In the genomic region with DNA sequence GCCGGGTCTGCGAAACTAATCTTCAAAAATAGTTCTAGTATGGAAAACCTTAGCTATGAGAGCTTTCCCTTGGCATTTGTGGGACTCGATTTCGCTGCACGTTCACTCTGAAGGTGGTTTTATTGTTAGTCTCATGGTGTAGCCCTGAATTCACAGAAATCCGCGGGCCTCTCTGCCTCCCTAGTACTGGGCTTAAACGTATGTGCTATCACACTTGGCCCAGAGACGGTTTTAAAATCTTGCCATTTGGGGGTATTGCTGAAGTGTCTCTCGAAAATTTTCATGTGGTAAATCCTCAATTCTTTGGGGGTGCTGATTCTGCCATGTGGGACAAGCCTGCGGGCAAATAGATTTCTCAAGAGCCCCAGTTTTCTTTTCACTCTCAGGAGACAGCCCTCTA, we compare ENCODE assay signal across 9 mouse cellular contexts. TPM values are rescaled to one million over a fixed set of nuclear protein-coding genes. Genes with fewer than 3 reads are reported as not detected.
DNase-seq lines count a peak whose midpoint lies in the region; ATAC-seq and TF ChIP-seq lines count a peak whose summit lies in the region.
"Had no signal": no experiment of that assay in that cellular context is flagged by ENCODE, and none has a peak within 500 bp of the region (broad histone marks: within the 10 kb centered on the region; RNA-seq: fewer than 3 reads in every experiment).

No protein-coding gene starts in this region.

- no peak for TF ChIP-seq POLR2A in heart, adult 2 months (IDR thresholded peaks at IDR 0.05; ENCODE audit: insufficient read depth, low read depth, low read length)
- TF ChIP-seq POLR2A in CH12.LX (IDR thresholded peaks at IDR 0.05; ENCODE audit: low read depth, low read length): no peak
- TF ChIP-seq POLR2A in limb, embryonic 14.5 days (IDR thresholded peaks at IDR 0.05; ENCODE audit: borderline replicate concordance, extremely low read depth, insufficient read depth, insufficient read length): no peak

- H3K27ac ChIP-seq in heart, adult 2 months: peak overlapping the region; percentile 63
- H3K27ac ChIP-seq in CH12.LX (ENCODE audit: insufficient read depth, low read depth): no peak overlapping the region
- H3K27ac ChIP-seq in limb, embryonic 14.5 days (replicated peaks; ENCODE audit: low read depth, low read length): peak overlapping the region; percentile 82

- TF ChIP-seq RAD21 in CH12.LX (IDR thresholded peaks at IDR 0.05; ENCODE audit: low read depth, low read length): no peak

- no peak for TF ChIP-seq EP300 in heart, adult 2 months (IDR thresholded peaks at IDR 0.05; ENCODE audit: insufficient read depth, low read depth, low read length)
- no peak for TF ChIP-seq EP300 in CH12.LX (IDR thresholded peaks at IDR 0.05; ENCODE audit: low read length)

- TF ChIP-seq CTCF in heart, adult 2 months (IDR thresholded peaks at IDR 0.05): no peak
- no peak for TF ChIP-seq CTCF in CH12.LX (conservative IDR thresholded peaks at IDR 0.05 in 1 of 2, IDR thresholded peaks at IDR 0.05 in 1 of 2; ENCODE audit: low read depth in 2 of 2, low read length in 2 of 2)

- dilution Hi-C loops in CH12.LX (cut with MboI; ENCODE audit: extremely low pct_ligation_motif_present, extremely low pct_unique_long_range_greater_than_20kb, low sequenced_read_pairs): no loop called here

- H3K27me3 ChIP-seq in heart, adult 2 months (ENCODE audit: control insufficient read depth, insufficient read depth, low read length): no peaks in the 10 kb centered on the region
- H3K27me3 ChIP-seq in CH12.LX (replicated peaks): no peaks in the 10 kb centered on the region
- H3K27me3 ChIP-seq in limb, embryonic 14.5 days (ENCODE audit: control insufficient read depth, insufficient read depth, low read length): no peaks in the 10 kb centered on the region
- no peaks in the 10 kb centered on the region for H3K27me3 ChIP-seq in splenic B cell, adult 2 months (ENCODE audit: control insufficient read depth, insufficient read depth, low read length, poor library complexity, severe bottlenecking)

- intact Hi-C loops in heart, adult 2 months (cut with DNase I): no loop called here
- intact Hi-C loops in heart, postnatal 14 days (cut with DNase I): no loop called here

- H3K9ac ChIP-seq in heart, adult 2 months (ENCODE audit: low read depth, low read length): peak overlapping the region; percentile 92
- peak overlapping the region; percentile 88 for H3K9ac ChIP-seq in CH12.LX (ENCODE audit: insufficient read depth, low read depth)
- H3K9ac ChIP-seq in limb, embryonic 14.5 days (ENCODE audit: low read depth, low read length, severe bottlenecking): peak overlapping the region; percentile 72

- peaks cover 4% of the 10 kb centered on the region for H3K36me3 ChIP-seq in heart, adult 2 months (ENCODE audit: control insufficient read depth, insufficient read depth, low read length)
- H3K36me3 ChIP-seq in CH12.LX (replicated peaks in 1 of 2; ENCODE audit: control insufficient read depth in 1 of 2, insufficient read depth in 1 of 2, low read length in 1 of 2): peaks cover 0 to 2% of the 10 kb centered on the region in 2 experiments
- H3K36me3 ChIP-seq in limb, embryonic 14.5 days (ENCODE audit: control insufficient read depth, insufficient read depth, low read length): no peaks in the 10 kb centered on the region
- no peaks in the 10 kb centered on the region for H3K36me3 ChIP-seq in splenic B cell, adult 2 months (ENCODE audit: control insufficient read depth, insufficient read depth, low read length, poor library complexity, severe bottlenecking)

- H3K9me3 ChIP-seq in CH12.LX (replicated peaks; ENCODE audit: low read length): no peaks in the 10 kb centered on the region
- H3K9me3 ChIP-seq in limb, embryonic 14.5 days (ENCODE audit: control insufficient read depth, low read length): no peaks in the 10 kb centered on the region

- 0 out of 2 replicates have a peak, but pooled peaks have one; percentile 33 for ATAC-seq in erythroid progenitor cell, adult 5-6 weeks (replicated peaks; ENCODE audit: low FRiP score, poor library complexity, severe bottlenecking)
- ATAC-seq in limb, embryonic 14.5 days (ENCODE audit: low FRiP score, low read depth): no peak; the same call in 1 of the 2 replicates

- peaks cover 4% of the 10 kb centered on the region for H3K4me1 ChIP-seq in heart, adult 2 months (ENCODE audit: control insufficient read depth, insufficient read depth, low read length)
- H3K4me1 ChIP-seq in CH12.LX (ENCODE audit: control insufficient read depth in 1 of 2, insufficient read depth in 2 of 2): peaks cover 2 to 25% of the 10 kb centered on the region in 2 experiments; a peak in 3 of 4 replicates
- peaks cover 14% of the 10 kb centered on the region for H3K4me1 ChIP-seq in limb, embryonic 14.5 days (ENCODE audit: control insufficient read depth, insufficient read depth, low read length)

- peak overlapping the region; percentile 89 for H3K4me2 ChIP-seq in CH12.LX (ENCODE audit: insufficient read depth, low read depth, poor library complexity, severe bottlenecking)
- H3K4me2 ChIP-seq in limb, embryonic 14.5 days (replicated peaks; ENCODE audit: low read depth, low read length, severe bottlenecking): peak overlapping the region; percentile 74

- H3K79me2 ChIP-seq in heart, adult 2 months (replicated peaks; ENCODE audit: control insufficient read depth, insufficient read depth, low read length): no peaks in the 10 kb centered on the region
- peaks cover 9% of the 10 kb centered on the region; the same call in 1 of the 2 replicates for H3K79me2 ChIP-seq in CH12.LX (replicated peaks; ENCODE audit: control insufficient read depth, extremely low read depth, insufficient read depth, poor library complexity, severe bottlenecking)

- in situ Hi-C loops in CH12.LX (cut with MboI; ENCODE audit: low pct_ligation_motif_present, low pct_unique_long_range_greater_than_20kb, low sequenced_read_pairs): no loop called here

- DNase-seq in heart, adult 2 months: no peak
- no peak for DNase-seq in heart, postnatal 14 days
- DNase-seq in CH12.LX (ENCODE audit: extremely low read depth): peak; percentile 12
- DNase-seq in limb, embryonic 14.5 days (ENCODE audit: low spot score): no peak
- DNase-seq in splenic B cell, adult 2 months (ENCODE audit: low read depth, low spot score): peak; percentile 4
- DNase-seq in right cerebral cortex, postnatal 4 days: no peak
- no peak for DNase-seq in right cerebral cortex, postnatal 14 days

- peak overlapping the region; percentile 65 for H3K4me3 ChIP-seq in heart, adult 2 months
- peak overlapping the region; percentile 59 to 67 (median 63) for H3K4me3 ChIP-seq in CH12.LX (replicated peaks in 1 of 3; ENCODE audit: low read depth in 2 of 3, low read length in 2 of 3, poor library complexity in 1 of 3)
- H3K4me3 ChIP-seq in limb, embryonic 14.5 days (replicated peaks; ENCODE audit: low read length): peak overlapping the region; percentile 63

- 6% methylated on average over 11 of the region's 11 CpGs for WGBS in heart, adult 2 months
- WGBS in limb, embryonic 14.5 days: 9% methylated on average over 11 of the region's 11 CpGs

RNA-seq across cellular contexts. Expression of a gene that starts 0.4 kb away (rescaled TPM):
- total RNA-seq in heart, adult 2 months (2021): 1 to 10 TPM; 7.7 to 9.1 TPM
- polyA plus RNA-seq in heart, adult 2 months (2012; rRNA removed): 7.0 and 13.3 TPM in 2 replicates
- total RNA-seq in heart, postnatal 14 days (2021): 1 to 10 TPM; 7.4 to 9.0 TPM
- total RNA-seq in CH12.LX (2012; rRNA removed) (7.5 and 8.2 TPM in 2 replicates), CH12.LX (2014; rRNA removed) (4.6 and 6.3 TPM in 2 replicates)
- polyA plus RNA-seq in CH12.LX (2012; ENCODE audit: insufficient read length, low read depth): 9.7 and 10.5 TPM in 2 replicates
- 8.4 and 12.3 TPM in 2 replicates for total RNA-seq in erythroid progenitor cell, adult 5-6 weeks (2015; ENCODE audit: low replicate concordance)
- total RNA-seq in erythroid progenitor cell, adult 5-6 weeks (2017; ENCODE audit: low replicate concordance): 2.0 and 4.5 TPM in 2 replicates
- polyA plus RNA-seq in limb, embryonic 14.5 days (2012; rRNA removed): 21.6 and 27.8 TPM in 2 replicates
- 23.4 and 30.0 TPM in 2 replicates for polyA plus RNA-seq in limb, embryonic 14.5 days (2014; fragmentation: Nextera tagmentation; extraction: Ambion mirVana)

RNA-seq across cellular contexts. Expression of a gene that starts 3.1 kb away (rescaled TPM):
- 10 to 100 TPM; 49.6 to 56.7 TPM for total RNA-seq in heart, adult 2 months (2021)
- 54.0 and 56.1 TPM in 2 replicates for polyA plus RNA-seq in heart, adult 2 months (2012; rRNA removed)
- total RNA-seq in heart, postnatal 14 days (2021): 10 to 100 TPM; 39.6 to 42.4 TPM
- total RNA-seq in CH12.LX (2012; rRNA removed): 43.9 and 51.3 TPM in 2 replicates
- total RNA-seq in CH12.LX (2014; rRNA removed): 37.2 and 47.2 TPM in 2 replicates
- 35.4 and 40.7 TPM in 2 replicates for polyA plus RNA-seq in CH12.LX (2012; ENCODE audit: insufficient read length, low read depth)
- 1.4 TPM in 1 of 2 replicates, not detected in the other for total RNA-seq in erythroid progenitor cell, adult 5-6 weeks (2015; ENCODE audit: low replicate concordance)
- total RNA-seq in erythroid progenitor cell, adult 5-6 weeks (2017; ENCODE audit: low replicate concordance): 5.8 and 7.5 TPM in 2 replicates
- 43.1 and 57.9 TPM in 2 replicates for polyA plus RNA-seq in limb, embryonic 14.5 days (2012; rRNA removed)
- 38.3 and 44.8 TPM in 2 replicates for polyA plus RNA-seq in limb, embryonic 14.5 days (2014; fragmentation: Nextera tagmentation; extraction: Ambion mirVana)

RNA-seq across cellular contexts. Expression of a gene that starts 42.5 kb away (rescaled TPM):
- under 1 TPM in 1 of 2 experiments, not detected in 1; 0.29 TPM for total RNA-seq in heart, adult 2 months (2021)
- 0.21 and 0.32 TPM in 2 replicates for polyA plus RNA-seq in heart, adult 2 months (2012; rRNA removed)
- 1 to 10 TPM; 2.1 to 2.4 TPM for total RNA-seq in heart, postnatal 14 days (2021)
- 46.6 and 47.0 TPM in 2 replicates for total RNA-seq in CH12.LX (2012; rRNA removed)
- 131 and 133 TPM in 2 replicates for total RNA-seq in CH12.LX (2014; rRNA removed)
- 59.0 and 66.2 TPM in 2 replicates for polyA plus RNA-seq in CH12.LX (2012; ENCODE audit: insufficient read length, low read depth)
- total RNA-seq in erythroid progenitor cell, adult 5-6 weeks (2015; ENCODE audit: low replicate concordance): 161 and 187 TPM in 2 replicates
- 126 and 183 TPM in 2 replicates for total RNA-seq in erythroid progenitor cell, adult 5-6 weeks (2017; ENCODE audit: low replicate concordance)
- polyA plus RNA-seq in limb, embryonic 14.5 days (2012; rRNA removed): 22.0 and 28.4 TPM in 2 replicates
- polyA plus RNA-seq in limb, embryonic 14.5 days (2014; fragmentation: Nextera tagmentation; extraction: Ambion mirVana): 17.3 and 22.2 TPM in 2 replicates
- total RNA-seq: left cerebral cortex, adult 18-20 months had no signal

RNA-seq across cellular contexts. Expression of a gene that starts 49.5 kb away (rescaled TPM):
- not detected for total RNA-seq in heart, adult 2 months (2021)
- polyA plus RNA-seq in heart, adult 2 months (2012; rRNA removed): 0.14 TPM in 1 of 2 replicates, not detected in the other
- not detected for total RNA-seq in heart, postnatal 14 days (2021)
- total RNA-seq in CH12.LX (2012; rRNA removed): 0.25 and 0.29 TPM in 2 replicates
- 0.15 TPM in 1 of 2 replicates, not detected in the other for total RNA-seq in CH12.LX (2014; rRNA removed)
- polyA plus RNA-seq in CH12.LX (2012; ENCODE audit: insufficient read length, low read depth): 0.20 and 0.43 TPM in 2 replicates
- total RNA-seq in erythroid progenitor cell, adult 5-6 weeks (2015; ENCODE audit: low replicate concordance): 0.84 TPM in 1 of 2 replicates, not detected in the other
- total RNA-seq in erythroid progenitor cell, adult 5-6 weeks (2017; ENCODE audit: low replicate concordance): not detected in 2 replicates
- 0.04 and 0.13 TPM in 2 replicates for polyA plus RNA-seq in limb, embryonic 14.5 days (2012; rRNA removed)
- polyA plus RNA-seq in limb, embryonic 14.5 days (2014; fragmentation: Nextera tagmentation; extraction: Ambion mirVana): 0.12 TPM in 1 of 2 replicates, not detected in the other
- total RNA-seq: left cerebral cortex, adult 18-20 months had no signal

RNA-seq across cellular contexts. Expression of a gene that starts 59.4 kb away (rescaled TPM):
- 1 to 10 TPM; 5.9 to 7.1 TPM for total RNA-seq in heart, adult 2 months (2021)
- 11.4 and 13.5 TPM in 2 replicates for polyA plus RNA-seq in heart, adult 2 months (2012; rRNA removed)
- 10 to 100 TPM in 1 of 2 experiments, 1 to 10 TPM in 1; 9.5 to 10.6 TPM for total RNA-seq in heart, postnatal 14 days (2021)
- not detected in 2 replicates for total RNA-seq in CH12.LX (2012; rRNA removed)
- total RNA-seq in CH12.LX (2014; rRNA removed): not detected in 2 replicates
- 0.11 and 0.16 TPM in 2 replicates for polyA plus RNA-seq in CH12.LX (2012; ENCODE audit: insufficient read length, low read depth)
- total RNA-seq in erythroid progenitor cell, adult 5-6 weeks (2015; ENCODE audit: low replicate concordance): not detected in 2 replicates
- not detected in 2 replicates for total RNA-seq in erythroid progenitor cell, adult 5-6 weeks (2017; ENCODE audit: low replicate concordance)
- 16.5 and 16.8 TPM in 2 replicates for polyA plus RNA-seq in limb, embryonic 14.5 days (2012; rRNA removed)
- 26.4 and 30.4 TPM in 2 replicates for polyA plus RNA-seq in limb, embryonic 14.5 days (2014; fragmentation: Nextera tagmentation; extraction: Ambion mirVana)

Comparison
In these comparisons a context has a peak if more than half of its experiments do, and no peak if none do; other contexts are left out.
1. DNase-seq: peak in CH12.LX (single experiment) and splenic B cell, adult 2 months (single experiment); none in heart, adult 2 months (0 of 2), heart, postnatal 14 days (0 of 2), limb, embryonic 14.5 days (single experiment), right cerebral cortex, postnatal 4 days (single experiment) and right cerebral cortex, postnatal 14 days (single experiment).
2. RNA of a gene that starts 3.1 kb away (total RNA-seq): 49.6 to 56.7 TPM in heart, adult 2 months, 37.2 to 51.3 TPM in CH12.LX and 39.6 to 42.4 TPM in heart, postnatal 14 days; 1.4 to 7.5 TPM in erythroid progenitor cell, adult 5-6 weeks; every median in the first group is over 4 times any median in the second.
3. RNA of a gene that starts 42.5 kb away (total RNA-seq): 126 to 187 TPM in erythroid progenitor cell, adult 5-6 weeks and 46.6 to 133 TPM in CH12.LX; 2.1 to 2.4 TPM in heart, postnatal 14 days and 0.29 TPM in heart, adult 2 months; every median in the first group is over 10 times any median in the second.
4. Peak in every context shown above with its lines, with median percentiles within 50 percentile points of each other: H3K4me3 ChIP-seq and H3K9ac ChIP-seq.